ENCODE assay signal across 8 mouse cellular contexts in genomic region chr3:156559826-156560471, GRCm38 (mm10). TPM values are rescaled to one million over a fixed set of nuclear protein-coding genes. Genes with fewer than 3 reads are reported as not detected.
DNase-seq lines count a peak whose midpoint lies in the region; ATAC-seq and TF ChIP-seq lines count a peak whose summit lies in the region.

No protein-coding gene starts in this region.

- H3K4me1 ChIP-seq in cerebellum, adult 2 months (ENCODE audit: control insufficient read depth, insufficient read depth, low read length), result peaks cover 3% of the 10 kb centered on the region
- peaks cover 13% of the 10 kb centered on the region for H3K4me1 ChIP-seq in midbrain, embryonic 16.5 days (ENCODE audit: control insufficient read depth, insufficient read depth, low read length)

- TF ChIP-seq POLR2A in cerebellum, adult 2 months (IDR thresholded peaks at IDR 0.05; ENCODE audit: borderline replicate concordance, insufficient read depth, low read length), result peak; percentile 12; the same call in 1 of the 2 replicates

- TF ChIP-seq CTCF in cerebellum, adult 2 months (IDR thresholded peaks at IDR 0.05; ENCODE audit: borderline replicate concordance, insufficient read depth, low read depth, low read length), result no peak

- H3K9me3 ChIP-seq in midbrain, embryonic 16.5 days (replicated peaks; ENCODE audit: control insufficient read depth, low read length, poor library complexity, severe bottlenecking), result no peaks in the 10 kb centered on the region

- peak; percentile 1 for DNase-seq in gastrocnemius, adult 18-20 months (ENCODE audit: low spot score)
- DNase-seq in gastrocnemius, postnatal 4 days (ENCODE audit: low spot score in 2 of 2), result no peak
- DNase-seq in cerebellum, adult 2 months, result peak; percentile 74 to 76
- peak; percentile 38 to 40 for DNase-seq in frontal cortex, postnatal 10 days (ENCODE audit: low spot score in 2 of 2)
- DNase-seq in layer of hippocampus, adult 9-11 months, result peak; percentile 38
- DNase-seq in urinary bladder, adult 2 months (ENCODE audit: low spot score), result no peak
- no peak for DNase-seq in ovary, postnatal 36 days (ENCODE audit: low spot score)

- H3K4me3 ChIP-seq in cerebellum, adult 2 months (replicated peaks; ENCODE audit: insufficient read depth, low read depth, low read length), result peak overlapping the region; percentile 79
- peak overlapping the region; percentile 68 for H3K4me3 ChIP-seq in midbrain, embryonic 16.5 days (ENCODE audit: low read depth, low read length)

- no peaks in the 10 kb centered on the region for H3K36me3 ChIP-seq in midbrain, embryonic 16.5 days (ENCODE audit: control insufficient read depth, insufficient read depth, low read length)

- WGBS in cerebellum, adult 2 months, result 2% methylated on average over 19 of the region's 19 CpGs
- WGBS in midbrain, embryonic 16.5 days, result under 1% methylated on average over 19 of the region's 19 CpGs

- H3K27ac ChIP-seq in cerebellum, adult 2 months (ENCODE audit: insufficient read depth, low read length), result peak overlapping the region; percentile 96
- H3K27ac ChIP-seq in midbrain, embryonic 16.5 days (ENCODE audit: low read length), result peak overlapping the region; percentile 99

- H3K4me2 ChIP-seq in midbrain, embryonic 16.5 days (ENCODE audit: low read length), result peak overlapping the region; percentile 72

- no peaks in the 10 kb centered on the region for H3K27me3 ChIP-seq in cerebellum, adult 2 months (ENCODE audit: control insufficient read depth, insufficient read depth, low read length)
- no peaks in the 10 kb centered on the region for H3K27me3 ChIP-seq in midbrain, embryonic 16.5 days (ENCODE audit: control insufficient read depth, insufficient read depth, low read depth, low read length)

- peak overlapping the region; percentile 73 for H3K9ac ChIP-seq in midbrain, embryonic 16.5 days (ENCODE audit: low read depth, low read length)

- peak; percentile 13; the same call in 1 of the 2 replicates for ATAC-seq in midbrain, embryonic 16.5 days

RNA-seq across cellular contexts. Expression of gene Negr1, which starts 1.6 kb away (rescaled TPM):
- under 1 TPM; 0.45 to 0.64 TPM for total RNA-seq in gastrocnemius, adult 18-20 months (2021)
- total RNA-seq in gastrocnemius, postnatal 4 days (2021), result 1 to 10 TPM; 1.7 to 1.9 TPM
- polyA plus RNA-seq in cerebellum, adult 2 months (2012; rRNA removed), result 83.3 and 92.0 TPM in 2 replicates
- polyA plus RNA-seq in midbrain, embryonic 16.5 days (2015; fragmentation: Nextera tagmentation; extraction: Ambion mirVana), result 76.9 and 79.2 TPM in 2 replicates
- polyA plus RNA-seq in urinary bladder, adult 2 months (2012; rRNA removed), result 4.6 and 5.7 TPM in 2 replicates

Comparison
In these comparisons a context has a peak if more than half of its experiments do, and no peak if none do; other contexts are left out.
1. DNase-seq: peak in gastrocnemius, adult 18-20 months (single experiment), cerebellum, adult 2 months (2 of 2), frontal cortex, postnatal 10 days (2 of 2) and layer of hippocampus, adult 9-11 months (single experiment); none in gastrocnemius, postnatal 4 days (0 of 2), urinary bladder, adult 2 months (single experiment) and ovary, postnatal 36 days (single experiment).
2. RNA of gene Negr1, which starts 1.6 kb away (polyA plus RNA-seq): 83.3 to 92.0 TPM in cerebellum, adult 2 months and 76.9 to 79.2 TPM in midbrain, embryonic 16.5 days; 4.6 to 5.7 TPM in urinary bladder, adult 2 months; every median in the first group is over 10 times any median in the second.